Mouse (Mus musculus) ES-CJ7 (cell line): ENCODE results near the gene Masp2.
A peak's percentile ranks its signal among the peaks of the same experiment; 100 is the strongest.

Experiments used
- DNase-seq: peaks from one replicate; pipeline ENCODE4 v3.0.0; 2011; ENCODE audit warnings: low read depth, low spot score

The Masp2 gene

DNA sequence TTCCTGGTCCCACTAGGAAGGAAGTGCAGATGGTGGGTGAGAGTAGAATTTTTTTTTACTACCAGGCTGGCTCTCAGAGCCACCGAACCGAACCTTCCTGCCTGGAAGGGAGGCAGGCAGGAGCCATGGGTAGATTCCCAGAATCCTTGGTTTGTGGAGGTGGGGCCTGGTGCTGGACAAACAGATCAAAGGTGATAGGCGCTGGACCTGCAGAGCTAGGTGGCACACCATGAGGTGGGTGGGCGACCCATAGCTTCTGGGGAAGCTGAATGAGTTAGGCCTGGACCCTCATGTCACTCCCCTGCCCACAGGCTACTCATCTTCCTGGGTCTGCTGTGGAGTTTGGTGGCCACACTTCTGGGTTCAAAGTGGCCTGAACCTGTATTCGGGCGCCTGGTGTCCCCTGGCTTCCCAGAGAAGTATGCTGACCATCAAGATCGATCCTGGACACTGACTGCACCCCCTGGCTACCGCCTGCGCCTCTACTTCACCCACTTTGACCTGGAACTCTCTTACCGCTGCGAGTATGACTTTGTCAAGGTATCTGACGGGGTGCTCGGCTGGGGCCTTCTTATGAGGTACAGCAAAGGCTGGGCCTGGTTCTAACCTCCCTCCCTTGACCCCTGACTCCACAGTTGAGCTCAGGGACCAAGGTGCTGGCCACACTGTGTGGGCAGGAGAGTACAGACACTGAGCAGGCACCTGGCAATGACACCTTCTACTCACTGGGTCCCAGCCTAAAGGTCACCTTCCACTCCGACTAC lies at the start of gene Masp2:
Masp2 (plus strand) TSS at position 198 of the 764 bp plus-strand sequence.
- no peak for DNase-seq

DNA sequence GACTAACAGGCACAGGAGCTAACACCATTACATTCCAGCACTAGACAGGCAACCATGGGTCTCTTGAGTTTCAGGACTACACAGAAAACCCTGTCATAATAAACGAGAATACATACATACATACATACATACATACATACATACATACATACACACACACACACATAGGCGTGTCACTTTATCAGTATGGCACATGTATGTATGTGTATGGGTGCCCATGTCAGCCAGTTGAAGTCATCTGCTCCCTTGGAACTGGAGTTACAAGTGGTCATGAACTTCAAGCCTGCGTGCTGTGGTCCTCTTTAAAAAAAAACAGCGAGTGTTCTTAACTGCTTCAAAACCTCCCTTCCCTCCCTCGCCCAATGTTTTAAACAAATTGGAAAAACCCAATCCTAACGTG lies 44.6 kb upstream of the Masp2 start:
- no peak for DNase-seq

- DNase-seq, result peak; percentile 80
Observed at GRCm38 (mm10) chr4:148558297-148559000, 43.9 kb upstream of the Masp2 start, which contains the start of gene Exosc10. Gene Exosc10, plus strand, starts transcription at chr4:148558429.

GRCm38 (mm10) chr4:148562676-148563075 lies 39.7 kb upstream of the Masp2 start:
- DNase-seq, result peak; percentile 21

- no peak for DNase-seq
Observed at GRCm38 (mm10) chr4:148563595-148563994, 38.8 kb upstream of the Masp2 start.

DNA sequence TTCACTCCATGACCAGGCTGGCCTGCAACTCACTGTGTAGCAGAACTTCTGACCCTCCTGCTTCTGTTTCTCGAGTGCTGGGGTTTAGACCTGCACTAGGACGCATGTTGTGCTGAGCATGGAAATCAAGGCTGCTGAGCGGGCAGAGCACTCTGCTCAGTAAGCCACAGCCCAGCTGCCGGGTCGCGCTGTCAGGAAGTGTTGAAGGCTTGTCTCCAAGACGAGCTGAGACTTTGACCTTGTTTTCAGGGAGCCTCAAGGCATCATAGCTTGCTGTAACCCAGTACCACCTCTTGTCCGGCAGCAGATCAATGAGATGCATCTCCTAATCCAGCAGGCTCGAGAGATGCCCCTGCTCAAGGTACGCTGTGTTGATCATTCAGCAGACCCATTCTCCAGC lies 32.2 kb upstream of the Masp2 start:
- DNase-seq, result no peak

GRCm38 (mm10) chr4:148570693-148571295 lies 31.6 kb upstream of the Masp2 start:
- DNase-seq, result no peak

DNA sequence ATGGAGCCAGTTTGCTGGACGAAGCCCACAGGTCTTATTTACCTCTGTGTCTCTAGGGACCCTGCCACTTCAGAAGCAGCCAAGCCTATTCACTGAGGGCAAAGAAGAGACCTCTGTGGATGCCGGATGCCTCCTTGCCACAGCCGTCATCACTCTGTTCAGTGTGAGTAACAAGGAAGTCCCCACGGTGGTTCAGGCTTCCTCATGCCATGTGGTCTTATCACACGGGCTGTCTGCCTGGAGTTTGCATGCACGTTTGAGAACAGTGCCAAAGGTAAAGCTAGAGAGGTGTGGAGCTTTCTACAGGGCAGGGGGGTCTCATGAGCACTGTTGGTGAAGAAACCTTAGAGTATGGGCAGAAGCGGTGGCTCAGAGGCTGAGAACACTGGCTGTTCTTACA lies 29.1 kb upstream of the Masp2 start:
- no peak for DNase-seq

GRCm38 (mm10) chr4:148580765-148581164 lies 21.6 kb upstream of the Masp2 start:
- no peak for DNase-seq

GRCm38 (mm10) chr4:148581422-148581821 lies 20.9 kb upstream of the Masp2 start:
- DNase-seq, result no peak

DNA sequence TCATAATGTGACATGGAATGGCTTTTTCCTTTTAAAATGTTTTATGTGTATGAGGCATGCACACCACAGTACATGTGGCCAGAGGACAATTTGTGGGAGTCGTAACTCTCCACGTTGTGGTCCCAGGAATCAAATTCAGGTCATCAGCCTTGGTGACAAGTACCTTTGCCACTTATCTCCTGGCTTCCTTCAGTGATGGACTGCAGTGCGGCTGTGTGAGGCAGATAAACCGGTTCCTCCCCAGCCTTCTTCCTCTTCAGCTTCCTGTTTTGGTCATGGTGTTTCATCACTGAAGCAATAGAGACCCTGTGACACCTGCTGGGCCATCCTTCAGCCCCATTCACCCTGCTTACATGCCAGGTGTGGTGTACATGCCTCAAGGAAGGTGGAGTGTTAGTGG lies 19.1 kb upstream of the Masp2 start:
- no peak for DNase-seq

- DNase-seq, result no peak
Observed at GRCm38 (mm10) chr4:148586648-148587047, 15.7 kb upstream of the Masp2 start.

- no peak for DNase-seq
Observed at GRCm38 (mm10) chr4:148588793-148589192, 13.6 kb upstream of the Masp2 start.

DNA sequence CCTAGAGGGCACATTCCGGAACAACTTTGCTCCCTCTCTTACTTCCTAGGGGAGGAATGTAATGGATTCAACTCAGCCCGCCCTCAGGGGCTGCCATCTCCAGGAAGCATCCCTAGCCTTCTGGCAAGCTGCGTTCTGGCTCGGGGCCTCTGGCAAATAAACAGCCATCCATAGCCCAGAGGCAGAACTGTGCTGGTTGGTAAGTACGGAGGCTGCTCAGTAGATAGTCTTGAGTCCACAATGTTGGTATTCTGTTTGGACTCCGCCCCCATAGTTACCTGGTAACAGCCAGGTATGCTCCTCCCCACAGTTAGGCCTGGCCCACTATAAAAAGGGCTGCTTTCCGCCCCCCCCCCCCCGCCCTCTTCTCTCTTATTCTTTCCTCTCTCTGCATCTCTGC lies 12.8 kb upstream of the Masp2 start:
- DNase-seq, result peak; percentile 65

DNA sequence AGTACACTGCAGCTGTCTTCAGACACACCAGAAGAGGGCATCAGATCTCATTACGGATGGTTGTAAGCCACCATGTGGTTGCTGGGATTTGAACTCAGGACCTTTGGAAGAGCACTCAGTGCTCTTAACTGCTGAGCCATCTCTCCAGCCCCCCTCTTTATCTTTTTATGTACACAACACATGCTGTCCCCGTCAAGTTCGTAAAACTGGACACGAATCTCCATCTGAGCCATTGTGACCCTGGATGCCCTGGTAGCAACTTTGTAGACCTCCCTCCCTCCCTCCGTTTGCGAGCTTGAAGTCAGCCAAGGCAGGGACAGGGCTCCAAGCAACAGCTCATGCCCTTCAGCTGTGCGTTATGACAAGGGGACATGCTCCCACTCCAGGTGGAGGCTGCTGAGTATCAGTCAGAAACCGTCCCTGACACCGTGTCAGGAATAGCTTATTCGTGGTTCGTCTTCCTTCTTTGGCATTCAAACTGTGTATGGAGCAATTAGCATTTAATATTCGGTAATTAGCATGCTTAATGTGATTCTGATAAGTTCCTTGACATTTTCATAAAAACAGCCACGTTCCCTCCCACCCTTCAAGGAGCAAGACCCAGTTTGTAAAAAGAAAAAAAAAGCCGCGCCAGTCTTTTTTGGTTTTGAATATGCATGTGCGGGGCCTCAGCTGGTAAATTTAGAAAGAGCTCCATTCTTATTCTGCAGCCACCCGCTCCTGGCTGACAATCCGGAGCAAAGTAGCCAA lies 11.8 kb upstream of the Masp2 start:
- DNase-seq, result peak; percentile 52

- DNase-seq, result peak; percentile 96
Observed at GRCm38 (mm10) chr4:148591171-148591630, 11.2 kb upstream of the Masp2 start, which contains the start of gene Srm. Gene Srm, plus strand, starts transcription at chr4:148591503.

DNA sequence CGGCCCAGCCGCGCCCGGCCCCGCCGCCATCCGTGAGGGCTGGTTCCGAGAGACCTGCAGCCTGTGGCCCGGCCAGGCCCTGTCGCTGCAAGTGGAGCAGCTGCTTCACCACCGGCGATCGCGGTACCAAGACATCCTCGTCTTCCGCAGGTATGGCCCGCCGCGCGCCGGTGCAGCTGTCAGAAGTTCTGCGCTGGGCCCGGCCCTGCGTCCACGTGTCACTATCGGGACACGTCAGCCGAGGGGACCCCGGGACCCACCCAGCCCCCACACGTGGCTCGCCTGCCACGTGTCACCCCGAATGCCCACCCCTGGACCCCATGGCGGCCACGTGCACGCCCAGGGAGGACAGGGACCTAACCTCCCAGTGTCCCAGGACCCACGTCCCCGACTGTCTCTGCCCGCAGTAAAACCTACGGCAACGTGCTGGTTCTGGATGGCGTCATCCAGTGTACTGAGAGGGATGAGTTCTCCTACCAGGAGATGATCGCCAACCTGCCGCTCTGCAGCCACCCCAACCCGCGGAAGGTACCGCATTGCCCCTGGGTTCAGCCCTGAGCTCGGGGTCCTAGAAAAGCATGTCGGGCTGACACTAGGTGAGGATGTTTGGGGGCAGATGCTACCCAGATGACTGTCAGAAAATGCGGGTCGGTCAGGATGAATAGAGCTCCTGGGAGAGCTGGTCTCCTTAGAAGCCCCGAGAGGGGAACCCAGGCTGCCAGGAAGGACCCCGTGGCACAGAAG lies 10.5 kb upstream of the Masp2 start:
- no peak for DNase-seq

GRCm38 (mm10) chr4:148593996-148594395 lies 8.4 kb upstream of the Masp2 start:
- no peak for DNase-seq

DNA sequence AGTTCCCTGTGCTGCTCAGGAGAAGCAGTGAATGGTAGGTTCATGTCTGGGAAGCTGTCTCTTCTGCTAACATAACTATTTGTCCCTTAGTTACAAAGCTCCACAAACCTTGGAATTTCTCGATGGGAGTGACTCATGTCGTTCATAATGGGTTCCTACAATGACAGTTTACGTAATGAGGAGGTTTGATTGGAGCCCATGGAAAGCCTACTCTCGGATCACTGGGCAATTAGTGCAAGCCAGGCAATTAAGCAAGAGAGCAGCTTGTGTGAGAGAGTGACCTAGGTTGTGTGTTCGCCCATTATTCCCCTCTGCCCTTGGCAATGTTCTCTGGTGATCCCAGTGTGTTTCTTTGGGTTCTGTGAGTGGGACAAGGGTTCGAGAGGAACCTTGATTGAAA lies 6.4 kb upstream of the Masp2 start:
- DNase-seq, result no peak

DNA sequence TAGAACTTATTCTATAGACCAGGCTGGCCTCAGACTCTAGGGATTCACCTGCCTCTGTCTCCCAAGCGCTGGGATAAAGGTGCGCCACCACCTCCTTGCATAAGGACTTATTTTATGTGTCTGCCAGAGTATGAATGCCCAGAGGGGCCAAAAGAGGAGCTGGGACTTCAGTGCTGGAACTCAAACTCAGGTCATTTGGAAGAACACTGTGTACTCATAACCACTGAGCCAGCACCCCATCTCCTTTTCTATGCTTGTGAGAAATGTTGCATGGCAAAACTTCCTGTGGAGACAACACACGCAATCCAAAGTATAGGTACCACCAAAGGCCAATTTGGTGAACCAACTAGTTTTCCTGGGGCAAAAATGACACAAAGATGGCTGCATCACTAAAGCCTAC lies 5.6 kb upstream of the Masp2 start:
- DNase-seq, result no peak

- DNase-seq, result no peak
Observed at GRCm38 (mm10) chr4:148598826-148599225, 3.5 kb upstream of the Masp2 start.
